Mouse (Mus musculus) olfactory bulb, adult 2 months (tissue): Measurements from ENCODE around the gene Bola3. TPM values are rescaled to one million over a fixed set of nuclear protein-coding genes. Genes with fewer than 3 reads are reported as not detected.

Source experiments
- H3K27ac ChIP-seq: fragments of 200-500 bp; 2 replicates; pipeline ENCODE4 v1.5.1; 2012; ENCODE audit warnings: low read depth, low read length; ENCODE audit not compliant: insufficient read depth
- H3K4me1 ChIP-seq: fragments of 200-500 bp; 2 replicates; pipeline ENCODE4 v1.6.1; 2012; ENCODE audit warnings: low read length; ENCODE audit not compliant: control insufficient read depth, insufficient read depth
- H3K4me3 ChIP-seq: fragments of 200-500 bp; 2 replicates; pipeline ENCODE4 v1.5.1; 2012; ENCODE audit warnings: mild to moderate bottlenecking, low read depth, low read length, moderate library complexity; ENCODE audit not compliant: insufficient read depth
- CTCF ChIP-seq: fragments of 200-500 bp; IDR thresholded peaks from 2 replicates; pipeline ENCODE4 v1.5.1; 2012; ENCODE audit warnings: low read depth, mild to moderate bottlenecking, low read length, moderate library complexity; ENCODE audit not compliant: insufficient read depth
- POLR2A ChIP-seq: fragments of 200-500 bp; IDR thresholded peaks from 2 replicates; pipeline ENCODE4 v1.6.1; 2012; ENCODE audit warnings: mild to moderate bottlenecking, low read depth, low read length, moderate library complexity; ENCODE audit not compliant: insufficient read depth
- WGBS: fragments of 180-500 bp; shearing (Covaris S2); methylation state at CpG from one replicate; pipeline ENCODE4 v1.1.7; 2018; 5-methylcytosine and 5-hydroxymethylcytosine counted together
- polyA plus RNA-seq: library from polyadenylated mRNA; stranded (reverse); fragments of >200 nt; gene quantifications from 2 replicates; pipeline ENCODE4 v1.2.4, GENCODE M21; 2012; ENCODE audit warnings: low replicate concordance; ENCODE audit not compliant: missing spikeins, insufficient read depth, insufficient read length

Gene Bola3
- polyA plus RNA-seq = not detected in 2 replicates

DNA sequence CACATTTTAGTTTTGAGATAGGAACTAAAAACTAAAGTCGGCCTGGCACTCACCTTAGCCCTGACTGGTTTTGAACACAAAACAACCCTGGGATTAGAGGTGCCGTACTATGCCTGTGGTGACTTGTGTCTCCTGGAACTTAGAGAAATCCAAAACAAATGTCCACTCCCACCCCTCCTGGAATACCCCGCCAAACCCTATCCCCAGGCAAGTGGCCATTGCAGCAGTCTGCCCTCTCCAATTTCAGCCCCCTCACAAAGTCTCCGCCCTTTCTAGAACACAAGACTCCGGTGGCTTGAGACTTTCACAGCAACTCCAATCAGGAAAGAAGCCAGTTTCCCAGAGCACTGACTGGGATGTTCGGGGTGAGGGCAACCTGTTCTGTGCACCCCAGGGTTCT, at the start of gene Bola3:
TSS of gene Bola3 (plus strand) at position 275 of the 400 bp plus-strand sequence.
- TF ChIP-seq POLR2A (no peak), CTCF (no peak)
- H3K4me3 ChIP-seq = peak within 1 kb of the TSS; percentile 90
- no peak within 1 kb of the TSS for H3K27ac ChIP-seq
- H3K4me1 ChIP-seq = peaks cover 9% of the 10 kb centered on the region
- 32% methylated on average over 6 of the region's 6 CpGs for WGBS

DNA sequence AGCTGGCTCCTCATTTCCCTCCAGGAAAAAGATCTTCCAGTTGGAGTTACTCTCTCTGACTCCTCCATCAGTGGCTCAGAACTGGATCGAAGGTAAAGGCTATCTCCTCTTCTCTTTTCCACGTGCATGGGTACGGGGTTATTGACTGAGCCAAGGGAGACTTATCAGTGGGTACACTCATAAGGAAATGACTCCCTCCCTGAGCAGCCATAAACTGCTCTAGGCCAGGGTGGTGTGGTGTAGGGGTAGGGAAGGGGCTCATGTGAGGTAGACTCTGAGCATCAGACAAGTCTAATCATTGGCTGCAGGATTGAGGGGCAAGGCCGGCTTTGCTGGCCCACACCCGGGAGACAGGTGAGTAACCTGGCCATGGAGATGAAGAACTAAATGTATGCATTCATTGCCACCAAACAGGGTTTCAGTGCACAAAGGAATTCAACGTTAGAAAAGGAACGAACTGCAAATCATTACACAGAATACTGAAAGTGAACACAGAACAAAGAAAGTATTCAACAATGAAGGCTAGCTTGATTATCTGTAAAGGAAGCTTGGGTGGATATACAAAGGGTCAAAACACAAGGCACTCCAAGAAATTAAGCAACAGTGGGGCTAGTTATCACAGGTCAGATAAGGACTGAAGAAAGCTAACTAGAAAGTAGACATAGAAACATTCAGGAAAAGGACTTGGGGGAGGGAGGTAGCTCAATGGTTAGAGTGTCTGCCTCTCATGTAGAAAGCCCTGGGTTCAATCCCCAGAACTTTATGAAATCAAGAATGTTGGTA, 48.3 kb upstream of the Bola3 start:
- no peak overlapping the region for H3K4me3 ChIP-seq
- TF ChIP-seq CTCF (no peak), POLR2A (no peak)
- H3K27ac ChIP-seq = no peak overlapping the region
- H3K4me1 ChIP-seq = no peaks in the 10 kb centered on the region
- WGBS = 74% methylated on average over 7 of the region's 7 CpGs

DNA sequence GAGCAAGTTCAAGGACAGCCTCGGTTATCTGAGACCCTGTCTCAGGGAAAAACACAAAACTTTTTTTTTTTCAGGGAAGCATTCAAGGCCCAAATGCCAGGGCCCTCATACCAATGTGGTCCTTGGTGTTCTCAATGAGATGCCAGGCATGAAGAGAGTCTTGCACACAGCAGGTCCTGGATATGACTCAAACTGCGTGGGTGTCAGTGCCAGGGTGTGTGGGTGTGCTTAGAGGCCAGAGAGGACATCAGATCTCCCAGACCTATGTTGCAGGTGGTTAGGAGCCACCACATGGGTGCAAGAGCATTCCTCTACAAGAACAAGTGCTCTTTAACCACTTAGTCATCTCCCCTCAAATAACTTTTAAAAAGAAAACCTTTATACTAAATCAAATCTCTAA, 47.7 kb upstream of the Bola3 start:
- 87% methylated on average over 2 of the region's 2 CpGs for WGBS
- Histone ChIP-seq H3K4me3 (no peak overlapping the region), H3K4me1 (no peaks in the 10 kb centered on the region), H3K27ac (no peak overlapping the region)
- TF ChIP-seq POLR2A (no peak), CTCF (no peak)

DNA sequence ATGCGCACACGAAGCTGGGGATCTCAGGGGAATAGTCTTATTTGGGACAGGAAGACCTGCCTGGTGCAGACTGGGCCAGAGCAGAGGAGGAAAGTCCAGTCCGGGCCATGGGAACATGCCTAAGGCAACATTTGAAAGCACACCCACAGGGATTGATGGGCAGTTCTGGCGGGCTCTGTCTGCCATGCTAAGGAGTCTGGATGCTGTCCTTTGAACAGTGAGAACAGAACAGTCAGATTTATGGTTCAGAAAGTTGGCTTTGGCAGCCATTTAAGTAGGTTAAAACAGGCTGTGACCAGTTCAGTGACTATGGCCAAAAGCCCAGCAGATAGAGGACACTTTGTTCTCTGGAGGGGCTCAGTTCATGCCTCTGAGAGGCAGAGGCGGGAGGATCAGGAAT, 46.7 kb upstream of the Bola3 start:
- no peak for TF ChIP-seq POLR2A
- 66% methylated on average over 5 of the region's 5 CpGs for WGBS

DNA sequence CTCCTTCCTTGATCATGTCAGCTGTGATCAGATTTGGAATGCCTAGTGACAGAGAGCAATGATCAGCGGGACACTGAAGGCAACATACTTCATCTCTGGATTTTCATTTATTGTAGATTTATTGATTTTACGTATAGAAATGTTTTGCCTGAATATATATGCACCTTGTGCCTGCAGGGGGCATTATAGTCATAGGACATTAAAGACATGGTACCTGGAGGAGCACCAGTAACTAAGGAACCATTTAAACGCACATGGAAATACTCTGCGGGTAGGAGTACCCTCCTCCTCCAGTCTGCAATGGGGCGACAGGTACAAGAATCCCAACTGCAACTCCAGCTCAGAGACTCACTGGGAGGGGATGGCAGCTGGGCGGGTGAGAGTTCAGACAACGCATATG, 39.9 kb upstream of the Bola3 start:
- no peaks in the 10 kb centered on the region for H3K4me1 ChIP-seq
- no peak overlapping the region for H3K4me3 ChIP-seq
- no peak for TF ChIP-seq CTCF
- TF ChIP-seq POLR2A = no peak
- 91% methylated on average over 7 of the region's 7 CpGs for WGBS
- H3K27ac ChIP-seq = no peak overlapping the region

More for the DNA sequence above, 46.7 kb upstream of the Bola3 start:
- H3K4me3 ChIP-seq = no peak overlapping the region
- H3K4me1 ChIP-seq = no peaks in the 10 kb centered on the region
- no peak overlapping the region for H3K27ac ChIP-seq

DNA sequence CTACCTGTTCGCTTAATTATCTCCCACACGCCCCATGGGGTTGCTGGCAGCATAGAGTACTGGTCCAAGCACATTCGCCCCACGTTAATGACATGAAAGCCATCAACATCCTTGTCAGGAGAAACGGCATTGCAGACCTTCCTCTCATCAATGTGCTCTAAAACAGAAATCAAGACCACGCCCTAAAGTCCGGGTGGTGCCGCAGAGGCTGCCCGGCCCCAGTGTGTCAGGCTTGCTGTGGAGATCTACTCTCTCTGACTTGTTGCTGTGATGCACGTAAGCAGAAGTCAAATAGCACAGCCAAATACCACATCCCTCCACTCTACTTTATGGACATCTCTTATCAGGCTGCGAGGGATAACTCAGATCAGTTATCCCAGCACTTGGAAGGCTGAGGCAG, 37.7 kb upstream of the Bola3 start:
- H3K4me3 ChIP-seq = no peak overlapping the region
- TF ChIP-seq CTCF = no peak
- TF ChIP-seq POLR2A = no peak
- H3K4me1 ChIP-seq = peaks cover 2% of the 10 kb centered on the region; the same call in 1 of the 2 replicates
- H3K27ac ChIP-seq = no peak overlapping the region
- 94% methylated on average over 11 of the region's 11 CpGs for WGBS

DNA sequence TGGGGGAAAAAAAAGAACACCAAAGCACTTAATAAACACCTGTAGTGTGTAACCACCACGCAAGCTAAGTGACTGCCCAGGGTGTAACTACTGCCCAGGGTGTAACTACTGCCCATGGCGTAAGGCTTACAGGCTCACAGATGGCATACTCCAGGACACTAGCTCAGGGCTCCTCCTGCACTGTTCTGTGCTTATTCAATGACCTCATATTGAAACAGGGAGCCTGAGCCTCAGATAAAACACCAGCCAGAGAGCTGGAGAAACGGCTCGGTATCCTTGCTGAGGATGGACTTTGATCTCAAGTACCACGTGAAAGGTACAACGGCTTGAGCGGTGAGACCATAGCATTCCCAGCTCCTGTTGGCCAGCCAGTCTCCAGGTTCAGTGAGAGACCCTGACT, 36.9 kb upstream of the Bola3 start:
- WGBS = 96% methylated on average over 7 of the region's 7 CpGs
- TF ChIP-seq POLR2A (no peak), CTCF (no peak)

DNA sequence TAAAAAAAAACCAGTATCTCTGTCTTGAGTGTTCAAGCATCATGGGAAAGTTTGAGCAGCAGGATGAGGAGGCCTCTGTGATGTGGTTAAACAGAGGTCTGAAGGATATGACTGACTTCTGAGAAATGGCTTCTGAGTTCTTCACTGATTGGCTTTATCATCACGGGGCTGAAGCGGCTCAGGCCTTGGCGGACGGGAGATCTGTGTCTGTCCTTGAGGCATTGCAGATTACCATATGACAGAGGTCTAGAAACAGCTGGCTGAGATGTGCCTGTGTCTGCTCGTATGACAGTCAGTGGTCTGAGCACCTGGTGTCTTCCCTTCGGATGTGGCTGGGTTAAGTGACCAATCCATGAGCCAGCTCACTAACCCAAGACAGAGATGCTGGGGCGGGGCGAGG, 36.4 kb upstream of the Bola3 start:
- WGBS = 92% methylated on average over 8 of the region's 8 CpGs
- no peak overlapping the region for H3K27ac ChIP-seq
- no peak for TF ChIP-seq POLR2A
- TF ChIP-seq CTCF = no peak

More for the DNA sequence above, 36.9 kb upstream of the Bola3 start:
- Histone ChIP-seq H3K27ac (no peak overlapping the region), H3K4me3 (no peak overlapping the region), H3K4me1 (peaks cover 6% of the 10 kb centered on the region)

DNA sequence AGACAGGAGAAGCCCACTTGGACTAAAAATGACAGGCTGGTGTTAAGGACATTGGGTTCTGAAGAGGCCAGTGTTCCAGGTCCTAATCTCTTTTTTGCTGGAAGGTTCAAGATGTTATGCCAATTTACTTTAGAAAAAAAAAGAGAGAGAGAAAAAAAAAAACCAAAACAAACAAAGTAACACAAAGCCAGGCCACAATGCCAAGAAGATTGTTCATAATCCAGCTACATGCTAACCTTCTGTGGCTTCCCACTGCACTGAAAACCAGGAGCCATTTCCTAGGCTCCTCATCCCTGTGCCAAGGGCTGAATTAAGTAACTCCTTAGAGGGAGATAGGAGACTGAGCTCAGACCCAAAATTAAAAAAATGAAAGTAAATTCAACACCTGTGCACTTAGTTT, 33.7 kb upstream of the Bola3 start:
- H3K4me3 ChIP-seq = no peak overlapping the region
- H3K4me1 ChIP-seq = peaks cover 6% of the 10 kb centered on the region
- TF ChIP-seq CTCF (no peak), POLR2A (no peak)
- no peak overlapping the region for H3K27ac ChIP-seq

More for the DNA sequence above, 36.4 kb upstream of the Bola3 start:
- H3K4me1 ChIP-seq = peaks cover 6% of the 10 kb centered on the region
- H3K4me3 ChIP-seq = no peak overlapping the region

DNA sequence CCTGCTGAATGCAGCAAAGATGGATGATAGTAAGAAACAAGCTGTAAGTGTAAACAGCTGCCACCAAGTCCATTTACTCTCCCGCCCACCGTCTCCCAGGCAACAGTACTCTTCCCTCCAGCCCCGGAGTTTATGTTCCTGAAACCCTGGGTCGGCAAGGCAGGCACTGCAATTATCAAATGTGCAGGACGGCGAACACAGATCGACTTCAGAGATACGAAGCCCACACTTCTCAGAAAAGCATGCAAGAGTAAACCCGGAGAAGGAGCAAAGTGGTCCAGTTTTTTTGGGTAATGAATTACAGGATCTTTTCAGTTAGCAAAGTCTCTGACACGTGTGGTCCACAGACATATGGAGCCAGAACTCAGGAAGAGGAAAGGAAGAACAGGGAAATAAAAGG, 32.9 kb upstream of the Bola3 start:
- H3K4me3 ChIP-seq = peak overlapping the region; percentile 23; the same call in 1 of the 2 replicates
- 5% methylated on average over 10 of the region's 10 CpGs for WGBS
- H3K27ac ChIP-seq = no peak overlapping the region
- TF ChIP-seq POLR2A (no peak), CTCF (no peak)
- peaks cover 6% of the 10 kb centered on the region for H3K4me1 ChIP-seq
